Mouse (Mus musculus) midbrain, postnatal 0 days (tissue): ENCODE data around the gene Dido1. TPM values are rescaled to one million over a fixed set of nuclear protein-coding genes. Genes with fewer than 3 reads are reported as not detected.

Experiments used
- ATAC-seq: fragments of 200-750 bp; cut with Nextera tagmentation; 2 replicates; pipeline ENCODE4 v1.8.0; 2017; ENCODE audit warnings: moderate number of reproducible peaks, mild to moderate bottlenecking, moderate TSS enrichment, moderate library complexity; ENCODE audit not compliant: low FRiP score
- DNase-seq: peaks from one replicate; pipeline ENCODE4 v3.0.0-alpha.2; 2015; ENCODE audit warnings: low spot score
- H3K27ac ChIP-seq: fragments of 300-500 bp; sonication (generic); 2 replicates; pipeline ENCODE4 v1.5.1; 2014; ENCODE audit warnings: low read depth, mild to moderate bottlenecking, low read length, mixed read lengths
- H3K27me3 ChIP-seq: fragments of 300-500 bp; sonication (generic); 2 replicates; pipeline ENCODE4 v1.6.1; 2014; ENCODE audit warnings: low read length, control low read depth, mixed read lengths; ENCODE audit not compliant: insufficient read depth
- H3K36me3 ChIP-seq: fragments of 300-500 bp; sonication (generic); 2 replicates; pipeline ENCODE4 v1.6.1; 2014; ENCODE audit warnings: low read length, control low read depth, mixed read lengths; ENCODE audit not compliant: insufficient read depth
- H3K4me1 ChIP-seq: fragments of 300-500 bp; sonication (generic); 2 replicates; pipeline ENCODE4 v1.6.1; 2014; ENCODE audit warnings: mild to moderate bottlenecking, control low read depth, antibody characterized with exemption, low read length, mixed read lengths; ENCODE audit not compliant: insufficient read depth
- H3K4me2 ChIP-seq: fragments of 300-500 bp; sonication (generic); 2 replicates; pipeline ENCODE4 v1.6.1; 2014; ENCODE audit warnings: low read depth, mild to moderate bottlenecking, low read length, mixed read lengths; ENCODE audit not compliant: poor library complexity, severe bottlenecking
- H3K4me3 ChIP-seq: fragments of 300-500 bp; sonication (generic); 2 replicates; pipeline ENCODE4 v1.5.1; 2014; ENCODE audit warnings: low read depth, mild to moderate bottlenecking, low read length, moderate library complexity
- H3K9ac ChIP-seq: fragments of 300-500 bp; sonication (generic); replicated peaks from 2 replicates; pipeline ENCODE4 v1.6.1; 2014; ENCODE audit warnings: mild to moderate bottlenecking, low read length, moderate library complexity, mixed read lengths; ENCODE audit not compliant: poor library complexity, severe bottlenecking
- H3K9me3 ChIP-seq: fragments of 300-500 bp; sonication (generic); 2 replicates; pipeline ENCODE4 v1.6.1; 2016; ENCODE audit warnings: low read length, control low read depth
- CTCF ChIP-seq: IDR thresholded peaks from 2 replicates; pipeline ENCODE4 v1.5.1; 2016; ENCODE audit warnings: antibody characterized with exemption, mild to moderate bottlenecking
- whole genome bisulfite sequencing: fragments of 180-500 bp; shearing (Covaris S2); extraction: QIAGEN DNeasy Blood & Tissue Kit; methylation state at CpG from one replicate; pipeline ENCODE4 v1.1.7; 2014; 5-methylcytosine and 5-hydroxymethylcytosine counted together
- polyA plus RNA-seq: library from polyadenylated mRNA; unstranded; fragments of >200 nt; fragmentation: Nextera tagmentation; extraction: Ambion mirVana; gene quantifications from 2 replicates; pipeline ENCODE4 v1.2.1, GENCODE M21; 2015
- total RNA-seq: library from RNA; depleted of rRNA; stranded (reverse); fragments of >200 nt; gene quantifications from 2 replicates; pipeline ENCODE4 v1.2.3, GENCODE M21; 2014; rRNA removed

Dido1 gene
- 36.7 and 44.1 TPM in 2 replicates for total RNA-seq
- 19.3 and 22.2 TPM in 2 replicates for polyA plus RNA-seq

DNA sequence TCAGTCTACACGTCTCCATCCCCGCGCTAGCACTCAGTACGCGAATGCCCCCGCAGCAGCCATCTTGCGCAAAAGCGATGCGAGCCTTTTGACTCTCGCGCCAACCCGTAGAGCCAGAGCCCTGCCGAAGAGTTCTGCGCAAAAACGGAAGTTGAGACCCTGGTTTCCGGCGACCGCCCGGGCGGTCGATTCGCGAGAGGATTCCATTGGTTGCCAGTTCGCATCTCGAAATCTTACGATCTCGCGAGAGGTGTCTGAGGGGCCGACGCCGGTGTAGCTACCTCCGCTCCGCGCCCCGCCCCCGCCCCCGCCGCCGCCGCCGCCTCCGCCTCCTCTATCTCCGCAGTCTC is at the start of gene Dido1, which contains the start of gene Gid8:
TSS of gene Dido1 (minus strand) at position 77 of the 350 bp plus-strand sequence.
TSS of gene Gid8 (plus strand) at position 195 of the 350 bp plus-strand sequence.
- H3K36me3 ChIP-seq, result peaks cover 12% of the 10 kb centered on the region
- peak within 1 kb of the TSS; percentile 90 for H3K27ac ChIP-seq
- WGBS, result under 1% methylated on average over 33 of the region's 43 CpGs
- peak; percentile 99 for DNase-seq
- no peaks in the 10 kb centered on the region for H3K9me3 ChIP-seq
- peak within 1 kb of the TSS; percentile 66 for H3K4me2 ChIP-seq
- ATAC-seq, result peak; percentile 94
- peaks cover 17% of the 10 kb centered on the region for H3K4me1 ChIP-seq
- no peak for TF ChIP-seq CTCF
- no peaks in the 10 kb centered on the region for H3K27me3 ChIP-seq
- peak within 1 kb of the TSS; percentile 94 for H3K4me3 ChIP-seq
- H3K9ac ChIP-seq, result peak within 1 kb of the TSS; percentile 97

DNA sequence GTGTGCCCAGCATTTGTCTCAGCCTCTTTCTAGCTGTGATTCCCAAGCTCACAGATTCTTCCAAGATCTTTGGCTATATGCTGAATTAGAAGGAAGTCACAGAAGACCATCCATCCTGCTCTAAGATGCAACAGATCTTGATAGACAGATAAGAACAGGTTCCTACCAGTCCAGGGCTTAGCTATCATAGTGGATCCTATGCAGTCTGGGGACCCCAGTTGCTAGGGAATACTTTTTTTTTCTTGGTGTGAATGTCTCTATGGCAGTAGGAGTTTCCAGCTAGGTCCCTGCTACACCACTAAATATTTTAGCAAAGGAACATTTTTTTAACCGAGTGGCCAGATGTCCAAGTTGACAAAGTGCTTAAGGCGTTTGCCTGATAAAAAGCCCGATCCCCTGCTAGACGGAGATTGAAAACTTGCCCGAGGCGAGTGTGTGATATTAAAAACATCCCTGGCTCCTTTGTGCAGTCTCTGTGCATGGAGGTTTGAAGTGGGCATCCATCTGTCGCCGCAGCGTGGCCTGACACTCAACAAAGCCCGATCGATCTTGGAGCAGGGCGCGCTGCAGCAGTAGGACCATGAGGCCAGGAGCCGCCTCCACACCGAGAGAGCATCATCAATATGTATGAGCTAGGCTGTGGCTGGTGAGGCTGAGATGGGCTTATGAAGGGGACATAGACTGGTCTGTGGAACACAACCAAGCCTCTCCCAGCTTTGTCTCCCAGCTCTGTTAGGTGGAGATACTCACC is 48.9 kb upstream of the Dido1 start:
- no peak; the same call in 1 of the 2 replicates for ATAC-seq
- Histone ChIP-seq H3K9me3 (no peaks in the 10 kb centered on the region), H3K36me3 (no peaks in the 10 kb centered on the region), H3K4me2 (no peak overlapping the region), H3K4me3 (no peak overlapping the region), H3K9ac (no peak overlapping the region), H3K27me3 (peaks cover 6% of the 10 kb centered on the region; the same call in 1 of the 2 replicates), H3K27ac (no peak overlapping the region), H3K4me1 (0 out of 2 replicates have a peak, but pooled peaks cover 5% of the 10 kb centered on the region)
- WGBS, result 15% methylated on average over 15 of the region's 15 CpGs
- TF ChIP-seq CTCF, result no peak
- peak; percentile 34 for DNase-seq

DNA sequence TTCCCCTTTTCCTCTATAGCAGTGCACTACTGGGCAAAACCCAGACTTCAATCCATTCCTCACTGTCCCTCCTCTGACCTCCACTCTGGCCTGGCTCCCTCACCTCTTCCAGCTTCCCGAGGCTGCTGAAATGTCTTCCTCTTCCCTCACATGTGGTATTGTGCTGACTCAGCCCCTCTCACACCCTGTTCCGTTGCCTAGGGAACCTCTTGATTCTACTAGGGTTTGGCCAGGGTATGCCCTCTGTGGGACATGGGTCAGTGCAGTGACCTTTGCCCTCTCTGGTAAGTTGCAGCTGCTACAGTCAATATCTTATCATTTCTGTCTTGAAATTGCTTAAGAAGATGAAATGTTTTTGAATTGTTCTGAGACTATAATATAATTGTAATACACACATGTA is 47.0 kb upstream of the Dido1 start:
- no peak overlapping the region for H3K9ac ChIP-seq
- H3K36me3 ChIP-seq, result no peaks in the 10 kb centered on the region
- no peaks in the 10 kb centered on the region for H3K9me3 ChIP-seq
- 33% methylated on average over 2 of the region's 2 CpGs for WGBS
- ATAC-seq (no peak), DNase-seq (no peak)
- H3K27ac ChIP-seq, result no peak overlapping the region
- peaks cover 6% of the 10 kb centered on the region; the same call in 1 of the 2 replicates for H3K27me3 ChIP-seq
- H3K4me2 ChIP-seq, result no peak overlapping the region
- 0 out of 2 replicates have a peak, but pooled peaks cover 5% of the 10 kb centered on the region for H3K4me1 ChIP-seq
- H3K4me3 ChIP-seq, result no peak overlapping the region
- TF ChIP-seq CTCF, result no peak

DNA sequence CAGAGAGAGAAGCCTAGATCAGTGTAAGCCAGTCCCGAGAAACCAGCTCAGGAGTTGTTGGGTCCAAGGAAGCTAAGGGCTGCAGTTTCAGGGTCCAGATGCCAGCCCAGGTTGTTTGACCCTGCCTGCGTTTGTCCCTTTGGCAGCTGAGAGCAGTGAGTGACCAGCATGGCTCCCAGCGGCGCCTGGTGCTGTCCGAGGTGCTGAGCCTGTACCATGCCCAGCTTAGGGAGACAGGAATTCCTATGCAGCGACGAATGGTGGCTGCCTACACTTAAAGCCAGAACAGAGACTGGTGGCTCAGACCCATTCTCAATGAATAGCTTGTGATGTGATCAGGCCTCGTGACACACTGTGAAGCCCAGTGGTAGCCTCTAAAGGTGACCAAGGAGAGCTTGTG is 46.1 kb upstream of the Dido1 start:
- peak; percentile 17 for DNase-seq
- Histone ChIP-seq H3K27me3 (peaks cover 6% of the 10 kb centered on the region; the same call in 1 of the 2 replicates), H3K9me3 (no peaks in the 10 kb centered on the region), H3K9ac (no peak overlapping the region), H3K4me1 (0 out of 2 replicates have a peak, but pooled peaks cover 5% of the 10 kb centered on the region), H3K4me3 (no peak overlapping the region), H3K36me3 (no peaks in the 10 kb centered on the region), H3K4me2 (no peak overlapping the region), H3K27ac (no peak overlapping the region)
- 11% methylated on average over 8 of the region's 8 CpGs for WGBS
- no peak for TF ChIP-seq CTCF
- ATAC-seq, result no peak

DNA sequence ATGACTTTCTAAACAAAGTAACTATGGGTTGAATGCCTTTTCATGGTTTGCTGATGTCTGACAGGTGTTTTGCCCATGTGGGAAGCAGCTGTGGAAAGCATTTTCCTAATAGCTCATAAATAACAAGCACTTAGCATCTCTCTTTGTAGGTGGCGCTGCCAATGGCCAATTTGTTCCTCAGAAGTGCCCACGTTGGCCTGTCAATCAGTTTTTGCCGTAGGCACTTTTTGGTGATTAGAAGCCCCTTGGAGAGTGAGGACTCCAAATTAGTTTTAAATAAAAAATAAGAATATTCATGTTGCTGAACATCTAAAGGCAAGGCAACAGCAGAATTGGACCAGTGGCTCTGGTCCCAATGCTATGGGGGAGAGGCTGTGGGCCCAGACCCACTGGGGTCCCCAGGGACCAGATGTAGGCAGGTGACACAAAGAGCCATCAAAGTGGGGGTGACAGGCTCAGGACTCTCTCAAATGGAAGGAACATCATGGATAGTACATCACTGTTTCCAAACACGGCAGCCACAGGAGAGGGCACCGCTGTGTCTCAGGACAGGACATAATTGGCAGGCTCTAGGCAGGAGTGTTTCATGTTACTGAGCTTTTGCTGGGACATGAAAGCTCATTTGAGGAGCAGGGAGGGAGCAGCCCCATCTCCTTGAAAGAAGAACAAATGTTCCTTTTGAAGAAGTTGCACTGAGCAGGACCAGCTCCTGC is 45.3 kb upstream of the Dido1 start:
- Histone ChIP-seq H3K27ac (no peak overlapping the region), H3K9me3 (no peaks in the 10 kb centered on the region), H3K9ac (no peak overlapping the region), H3K4me1 (0 out of 2 replicates have a peak, but pooled peaks cover 5% of the 10 kb centered on the region), H3K4me3 (no peak overlapping the region), H3K27me3 (peaks cover 6% of the 10 kb centered on the region; the same call in 1 of the 2 replicates), H3K4me2 (no peak overlapping the region), H3K36me3 (no peaks in the 10 kb centered on the region)
- peak; percentile 43 for DNase-seq
- ATAC-seq, result 0 out of 2 replicates have a peak, but pooled peaks have one; percentile 38
- TF ChIP-seq CTCF, result 0 out of 2 replicates have a peak, but pooled peaks have one; percentile 6
- 45% methylated on average over 5 of the region's 5 CpGs for WGBS
